Mouse (Mus musculus) spleen, adult 2 months (tissue): ENCODE measurements at regions not wholly inside any gene's neighbourhood (a gene's known extent, or its start where the extent isn't known, plus 50 kb on each side); places are given as distances from the start of the nearest gene placed in this dataset.

ENCODE experiments used
- CTCF ChIP-seq: fragments of 200-500 bp; IDR thresholded peaks from 2 replicates; pipeline ENCODE4 v1.5.1; 2011; ENCODE audit warnings: mild to moderate bottlenecking, inconsistent platforms; ENCODE audit not compliant: insufficient read depth, insufficient read length, insufficient replicate concordance; ENCODE audit errors: extremely low read depth
- POLR2A ChIP-seq: fragments of 200-500 bp; IDR thresholded peaks from 2 replicates; pipeline ENCODE4 v1.6.1; 2011; ENCODE audit warnings: low read depth, low read length, inconsistent platforms

DNA sequence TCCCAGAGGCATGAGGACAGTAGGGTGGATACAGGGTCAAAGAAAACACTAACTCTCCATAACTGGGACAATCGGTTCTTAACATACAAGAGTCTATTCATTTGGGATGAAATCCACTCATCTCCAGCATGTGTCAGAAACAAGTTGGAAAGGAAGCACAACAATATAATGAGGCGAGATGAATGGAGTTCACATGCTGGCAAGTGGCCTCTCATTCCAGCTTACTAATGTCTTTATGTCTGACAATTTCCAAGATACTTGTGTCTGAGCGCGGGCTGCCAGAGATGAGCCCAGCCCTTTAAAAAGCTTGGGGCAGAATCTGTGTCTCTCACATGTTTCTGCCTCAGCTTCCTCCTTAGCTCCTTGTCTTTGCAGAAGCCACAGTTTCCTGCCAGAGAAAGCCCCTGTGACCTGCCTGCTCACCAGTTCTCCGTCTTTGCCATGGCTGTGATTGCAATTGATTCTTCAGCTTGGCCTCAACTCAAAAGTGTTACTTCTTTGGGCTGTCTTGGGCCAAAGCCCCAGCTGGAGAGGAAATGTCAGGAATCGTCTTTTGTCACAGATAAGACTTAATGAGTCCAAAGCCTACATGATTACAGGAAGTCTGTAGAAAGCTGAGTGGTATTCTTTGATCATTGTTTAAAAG lies 352.5 kb downstream of the Plk2 start:
- TF ChIP-seq CTCF (no peak), POLR2A (no peak)
